Mouse (Mus musculus) CH12.LX (cell line): ENCODE data around the gene Igsf8. TPM values are rescaled to one million over a fixed set of nuclear protein-coding genes. Genes with fewer than 3 reads are reported as not detected.
"Not testable (repeated sequence)": the region's sequence is repeated elsewhere in the genome, so short reads cannot be mapped to it uniquely, and the experiment has no call there.

Experiments used
- DNase-seq: peaks from one replicate; pipeline ENCODE4 v3.0.0-alpha.2; 2013; ENCODE audit errors: extremely low read depth
- H3K27ac ChIP-seq: 2 replicates; pipeline ENCODE4 v1.5.1; 2012; ENCODE audit warnings: low read depth, mild to moderate bottlenecking, control low read depth, moderate library complexity; ENCODE audit not compliant: insufficient read depth
- H3K27me3 ChIP-seq: replicated peaks from 2 replicates; pipeline ENCODE3; 2012; ENCODE audit warnings: inconsistent platforms
- H3K36me3 ChIP-seq, 2 experiments: replicated peaks in 1 of 2; 2 replicates each; pipeline versions ENCODE3 to v1.6.1; 2012; ENCODE audit warnings: inconsistent platforms in 1 of 2, low read length in 1 of 2, mild to moderate bottlenecking in 1 of 2, mixed read lengths in 1 of 2, moderate library complexity in 1 of 2; ENCODE audit not compliant: control insufficient read depth in 1 of 2, insufficient read depth in 1 of 2
- H3K4me1 ChIP-seq, 2 experiments: 2 replicates each; pipeline ENCODE4 v1.6.1; 2012; ENCODE audit warnings: inconsistent platforms in 1 of 2, moderate library complexity in 1 of 2; ENCODE audit not compliant: insufficient read depth in 2 of 2, control insufficient read depth in 1 of 2
- H3K4me2 ChIP-seq: 2 replicates; pipeline ENCODE4 v1.6.1; 2012; ENCODE audit warnings: low read depth, mild to moderate bottlenecking, control low read depth; ENCODE audit not compliant: poor library complexity, insufficient read depth, severe bottlenecking
- H3K4me3 ChIP-seq, 3 experiments: fragments of 150-350 bp in 1 of 3; sonication (generic) in 1 of 3; replicated peaks in 1 of 3; 2 replicates each; pipeline versions ENCODE3 to v1.5.1; 2011 to 2012; ENCODE audit warnings: low read depth in 2 of 3, low read length in 2 of 3, mild to moderate bottlenecking in 2 of 3, moderate library complexity in 2 of 3, control low read depth in 1 of 3, improper control_type of control experiment in 1 of 3, inconsistent platforms in 1 of 3, mixed read lengths in 1 of 3; ENCODE audit not compliant: poor library complexity in 1 of 3
- H3K79me2 ChIP-seq: replicated peaks from 2 replicates; pipeline ENCODE4 v1.6.1; 2012; ENCODE audit warnings: mild to moderate bottlenecking, moderate library complexity; ENCODE audit not compliant: control insufficient read depth, poor library complexity, insufficient read depth, severe bottlenecking; ENCODE audit errors: extremely low read depth
- H3K9ac ChIP-seq: 2 replicates; pipeline ENCODE4 v1.6.1; 2012; ENCODE audit warnings: low read depth, mild to moderate bottlenecking, control low read depth, moderate library complexity; ENCODE audit not compliant: insufficient read depth
- H3K9me3 ChIP-seq: replicated peaks from 2 replicates; pipeline ENCODE3; 2012; ENCODE audit warnings: low read length, inconsistent platforms, mixed read lengths
- BHLHE40 ChIP-seq: IDR thresholded peaks from 2 replicates; pipeline ENCODE4 v1.6.1; 2011; ENCODE audit warnings: mild to moderate bottlenecking, low read depth, low read length, improper control_type of control experiment
- CHD1 ChIP-seq: IDR thresholded peaks from 2 replicates; pipeline ENCODE4 v1.6.1; 2012; ENCODE audit warnings: low read depth, low read length, improper control_type of control experiment, inconsistent platforms
- CHD2 ChIP-seq: IDR thresholded peaks from 2 replicates; pipeline ENCODE4 v1.6.1; 2011; ENCODE audit warnings: low read length, improper control_type of control experiment
- CTCF ChIP-seq, 2 experiments: IDR thresholded peaks in 1 of 2; conservative IDR thresholded peaks in 1 of 2; 2 replicates each; pipeline ENCODE4 v1.5.1; 2011 to 2012; ENCODE audit warnings: low read depth in 2 of 2, low read length in 2 of 2, improper control_type of control experiment in 1 of 2, inconsistent platforms in 1 of 2, mild to moderate bottlenecking in 1 of 2, moderate library complexity in 1 of 2
- E2F4 ChIP-seq: IDR thresholded peaks from 2 replicates; pipeline ENCODE4 v1.6.1; 2011; ENCODE audit warnings: low read depth, low read length, improper control_type of control experiment; ENCODE audit not compliant: insufficient replicate concordance
- ETS1 ChIP-seq: conservative IDR thresholded peaks from 2 replicates; pipeline ENCODE4 v1.6.1; 2012; ENCODE audit warnings: low read depth, mild to moderate bottlenecking, inconsistent platforms, low read length, improper control_type of control experiment, moderate library complexity
- IRF4 ChIP-seq: IDR thresholded peaks from 2 replicates; pipeline ENCODE4 v1.6.1; 2014; ENCODE audit warnings: low read depth, mild to moderate bottlenecking, inconsistent platforms, low read length, improper control_type of control experiment
- JUN ChIP-seq: IDR thresholded peaks from 2 replicates; pipeline ENCODE4 v1.6.1; 2011; ENCODE audit warnings: low read depth, mild to moderate bottlenecking, low read length, improper control_type of control experiment, moderate library complexity; ENCODE audit not compliant: insufficient read depth
- JUND ChIP-seq: conservative IDR thresholded peaks from 2 replicates; pipeline ENCODE4 v1.6.1; 2011; ENCODE audit warnings: low read depth, low read length, improper control_type of control experiment
- KAT2A ChIP-seq: IDR thresholded peaks from 2 replicates; pipeline ENCODE4 v1.6.1; 2012; ENCODE audit warnings: low read length, improper control_type of control experiment, inconsistent platforms; ENCODE audit not compliant: insufficient replicate concordance
- MAFK ChIP-seq: IDR thresholded peaks from 2 replicates; pipeline ENCODE4 v1.6.1; 2011; ENCODE audit warnings: low read length, improper control_type of control experiment; ENCODE audit not compliant: insufficient replicate concordance
- MAX ChIP-seq: IDR thresholded peaks from 2 replicates; pipeline ENCODE4 v1.6.1; 2011; ENCODE audit warnings: low read length, improper control_type of control experiment
- MAZ ChIP-seq: IDR thresholded peaks from 2 replicates; pipeline ENCODE4 v1.6.1; 2012; ENCODE audit warnings: low read depth, mild to moderate bottlenecking, inconsistent platforms, low read length, improper control_type of control experiment, moderate library complexity
- MXI1 ChIP-seq: IDR thresholded peaks from 2 replicates; pipeline ENCODE4 v1.6.1; 2011; ENCODE audit warnings: mild to moderate bottlenecking, low read depth, low read length, improper control_type of control experiment
- POLR2A ChIP-seq: IDR thresholded peaks from 2 replicates; pipeline ENCODE4 v1.6.1; 2011; ENCODE audit warnings: low read depth, mild to moderate bottlenecking, improper control_type of control experiment, low read length
- SMC3 ChIP-seq: IDR thresholded peaks from 2 replicates; pipeline ENCODE4 v1.6.1; 2011; ENCODE audit warnings: low read depth, low read length, improper control_type of control experiment
- UBTF ChIP-seq: IDR thresholded peaks from 2 replicates; pipeline ENCODE4 v1.6.1; 2012; ENCODE audit warnings: low read depth, mild to moderate bottlenecking, inconsistent platforms, low read length, improper control_type of control experiment, moderate library complexity
- USF1 ChIP-seq: IDR thresholded peaks from 2 replicates; pipeline ENCODE4 v1.6.1; 2014; ENCODE audit warnings: low read depth, mild to moderate bottlenecking, inconsistent platforms, low read length, improper control_type of control experiment
- ZC3H11A ChIP-seq: IDR thresholded peaks from 2 replicates; pipeline ENCODE4 v1.6.1; 2012; ENCODE audit warnings: low read depth, mild to moderate bottlenecking, inconsistent platforms, low read length, improper control_type of control experiment
- ZMIZ1 ChIP-seq: IDR thresholded peaks from 2 replicates; pipeline ENCODE4 v1.6.1; 2012; ENCODE audit warnings: low read depth, mild to moderate bottlenecking, inconsistent platforms, low read length, improper control_type of control experiment
- dilution Hi-C: fragments of 300-500 bp; cut with MboI; formaldehyde crosslinking; loops from 2 replicates; pipeline ENCODE4 v1.14.3; 2020; ENCODE audit warnings: low sequenced_read_pairs; ENCODE audit not compliant: extremely low pct_unique_long_range_greater_than_20kb, extremely low pct_ligation_motif_present
- in situ Hi-C: fragments of 300-500 bp; cut with MboI; formaldehyde crosslinking; loops from 3 replicates; pipeline ENCODE4 v1.14.3; 2019; ENCODE audit warnings: low sequenced_read_pairs, low pct_ligation_motif_present, low pct_unique_long_range_greater_than_20kb, mixed read lengths
- polyA plus RNA-seq: library from polyadenylated mRNA; unstranded; fragments of >175 nt; gene quantifications from 2 replicates; pipeline ENCODE4 v1.2.1, GENCODE M21; 2012; ENCODE audit warnings: low read depth; ENCODE audit not compliant: insufficient read length
- total RNA-seq, 2 experiments: library from RNA; depleted of rRNA; stranded (reverse); fragments of 300-350 nt in 1 of 2; fragments of >200 nt in 1 of 2; gene quantifications; 2 replicates each; pipeline ENCODE4 v1.2.3; 2012 to 2014

Gene Igsf8
- total and polyA plus RNA-seq, 3 experiments, result 7.4 to 37.0 (median 25.9) TPM

DNA sequence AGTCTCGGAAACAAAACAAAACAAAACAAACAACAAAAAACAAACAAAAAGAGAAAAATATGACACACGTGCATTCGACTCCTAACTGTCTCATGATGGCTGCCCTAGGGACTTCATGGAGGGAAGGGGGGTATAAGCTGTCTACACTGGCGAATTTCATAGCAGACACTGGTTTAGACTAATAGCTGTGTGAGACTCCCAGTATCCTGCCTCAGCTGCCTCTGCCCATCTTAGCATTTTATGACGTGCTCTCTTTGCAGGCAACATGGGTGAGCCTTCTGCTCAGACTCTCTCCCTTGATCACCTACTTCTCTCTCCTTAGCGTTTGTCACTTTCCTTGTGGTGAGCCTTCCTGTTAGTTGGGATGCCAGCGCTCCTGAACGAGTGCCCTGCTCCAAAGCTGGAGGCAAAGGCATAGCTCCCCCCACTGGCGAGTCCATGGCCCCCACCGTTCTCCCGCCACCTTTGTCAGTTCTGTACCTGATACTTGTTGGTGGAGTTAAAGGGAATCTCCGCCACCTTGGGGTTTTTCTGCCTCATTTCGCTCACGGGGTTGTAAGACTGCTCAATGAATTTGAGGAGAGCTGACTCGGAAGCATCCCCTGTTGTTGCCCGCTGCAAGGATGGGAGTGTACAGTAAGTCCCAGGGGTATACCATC is 17.8 kb upstream of the Igsf8 start:
- Histone ChIP-seq H3K4me2 (peak overlapping the region; percentile 8; the same call in 1 of the 2 replicates), H3K9me3 (no peaks in the 10 kb centered on the region), H3K36me3 (no peaks in the 10 kb centered on the region), H3K79me2 (no peaks in the 10 kb centered on the region), H3K27ac (no peak overlapping the region), H3K4me1 (peaks cover 0 to 26% of the 10 kb centered on the region in 2 experiments; a peak in 2 of 4 replicates), H3K9ac (no peak overlapping the region), H3K27me3 (no peaks in the 10 kb centered on the region), H3K4me3 (no peak overlapping the region)
- TF ChIP-seq CHD2, result no peak
- TF ChIP-seq SMC3, result peak; percentile 18; the same call in 1 of the 2 replicates
- no peak for TF ChIP-seq ETS1
- TF ChIP-seq CTCF (conservative IDR thresholded peaks at IDR 0.05 in 1 of 2, IDR thresholded peaks at IDR 0.05 in 1 of 2; ENCODE audit: low read depth in 2 of 2, low read length in 2 of 2), result peak in 1 of 2 experiments; percentile 32; a peak in 2 of 4 replicates
- TF ChIP-seq POLR2A, result no peak
- TF ChIP-seq E2F4, result no peak
- dilution Hi-C loops, result no loop called here
- no peak for DNase-seq
- in situ Hi-C loops, result no loop called here

DNA sequence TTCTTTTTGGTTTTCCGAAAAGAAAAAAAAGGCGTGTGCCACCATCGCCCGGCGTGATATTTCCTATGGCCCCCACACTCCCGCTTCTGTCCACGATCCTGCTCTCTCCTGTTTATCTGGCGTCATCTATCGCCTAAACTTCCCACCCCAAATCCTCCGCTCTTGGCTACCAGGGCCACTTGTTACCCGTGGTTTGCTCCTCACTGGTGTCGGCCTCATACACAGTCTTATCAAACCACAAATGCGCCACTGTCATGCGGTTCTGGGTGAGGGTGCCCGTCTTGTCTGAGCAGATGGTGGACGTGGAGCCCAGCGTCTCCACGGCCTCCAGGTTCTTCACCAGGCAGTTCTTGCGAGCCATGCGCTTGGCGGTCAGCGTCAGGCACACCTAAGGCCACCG is 16.8 kb upstream of the Igsf8 start:
- dilution Hi-C loops, H3K79me2 ChIP-seq, in situ Hi-C loops: not testable (repeated sequence)

DNA sequence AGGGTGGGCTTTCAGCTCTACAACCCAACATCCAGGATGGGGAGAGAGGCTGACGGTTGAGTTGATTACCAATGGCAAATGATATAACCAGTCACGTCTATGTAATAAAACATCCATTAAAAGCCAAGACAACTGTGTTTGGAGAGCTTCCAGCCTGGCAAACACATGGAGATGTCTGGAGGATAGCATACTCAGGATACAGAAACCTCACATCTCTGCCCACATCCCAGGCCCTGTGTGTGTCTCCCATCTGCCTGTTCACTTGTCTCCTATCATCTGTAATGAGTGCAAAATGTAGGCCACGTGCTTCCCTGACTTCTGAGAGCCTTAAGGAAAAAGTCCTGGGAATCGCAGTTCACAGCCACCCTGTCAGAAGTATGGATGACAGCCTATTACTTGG is 14.2 kb upstream of the Igsf8 start:
- no peak for TF ChIP-seq JUND
- no peak for TF ChIP-seq MAX
- TF ChIP-seq USF1, result no peak
- no peak for TF ChIP-seq JUN
- TF ChIP-seq MAFK, result no peak
- no peak for TF ChIP-seq KAT2A
- no peak for TF ChIP-seq ZC3H11A
- TF ChIP-seq BHLHE40, result no peak
- no peak for TF ChIP-seq SMC3
- TF ChIP-seq CHD1, result no peak
- no peak for TF ChIP-seq IRF4
- TF ChIP-seq ZMIZ1, result no peak
- TF ChIP-seq UBTF, result no peak
- no peak for TF ChIP-seq MXI1
- no peak for TF ChIP-seq CHD2
- no peak for TF ChIP-seq MAZ
- no peak for TF ChIP-seq POLR2A
- H3K4me2 ChIP-seq, result no peak overlapping the region
- H3K79me2 ChIP-seq, result no peaks in the 10 kb centered on the region
- H3K27ac ChIP-seq, result no peak overlapping the region
- no peak for DNase-seq
- no peak overlapping the region for H3K9ac ChIP-seq
- H3K4me3 ChIP-seq, result no peak overlapping the region
- no peaks in the 10 kb centered on the region for H3K9me3 ChIP-seq
- in situ Hi-C loops (no loop called here), dilution Hi-C loops (no loop called here)
- H3K4me1 ChIP-seq, result peaks cover 0 to 19% of the 10 kb centered on the region in 2 experiments; a peak in 2 of 4 replicates
- no peaks in the 10 kb centered on the region for H3K27me3 ChIP-seq
- no peaks in the 10 kb centered on the region for H3K36me3 ChIP-seq

More for the DNA sequence above, 16.8 kb upstream of the Igsf8 start:
- H3K27me3 ChIP-seq, H3K4me2 ChIP-seq, H3K9ac ChIP-seq, H3K4me3 ChIP-seq, H3K9me3 ChIP-seq, DNase-seq, H3K27ac ChIP-seq, H3K36me3 ChIP-seq: not testable (repeated sequence)
- H3K4me1 ChIP-seq, result peaks cover 0 to 26% of the 10 kb centered on the region in 2 experiments; a peak in 2 of 4 replicates
